Mouse (Mus musculus): Measurements from ENCODE around the gene Slit3.
A peak's percentile ranks its signal among the peaks of the same experiment; 100 is the strongest.

DNA sequence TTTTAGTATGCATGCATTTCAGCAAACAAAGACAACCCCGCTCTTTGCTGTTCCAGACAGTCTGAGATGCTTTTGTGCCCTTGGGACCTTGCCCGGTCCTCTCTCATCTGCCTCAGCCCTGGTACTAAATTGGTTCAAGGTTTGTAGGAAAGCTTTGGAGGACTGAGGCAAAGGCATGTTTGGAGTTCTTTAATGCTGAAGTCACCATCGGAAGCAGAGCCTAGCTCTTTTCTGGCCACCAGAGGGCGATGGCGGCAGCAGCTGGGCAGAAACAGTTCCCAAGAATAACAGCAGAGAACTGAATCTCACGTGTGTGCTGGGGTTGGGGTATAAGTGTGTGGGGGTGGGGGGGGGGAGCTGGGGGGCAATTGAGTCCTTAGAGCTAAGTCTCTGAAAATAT lies 1.7 kb upstream of the Slit3 start:
- TF ChIP-seq CTCF (IDR thresholded peaks at IDR 0.05; ENCODE audit: borderline replicate concordance, insufficient read depth, low read length) (peak; percentile 90), POLR2A (IDR thresholded peaks at IDR 0.05; ENCODE audit: low read depth, low read length) (no peak)
